Mouse (Mus musculus): ENCODE results near the gene Wdr34. TPM values are rescaled to one million over a fixed set of nuclear protein-coding genes. Genes with fewer than 3 reads are reported as not detected.

The Wdr34 gene
- total RNA-seq (2023): 1 to 10 TPM; 2.0 TPM

GRCm38 (mm10) chr2:30048699-30049388 lies at the start of gene Wdr34:
Wdr34 (minus strand) TSS chr2:30048881.

GRCm38 (mm10) chr2:30093471-30094207 lies 45.0 kb upstream of the Wdr34 start, which contains the start of gene Zdhhc12:
Zdhhc12 (minus strand) TSS chr2:30093648.

GRCm38 (mm10) chr2:30077502-30078348 lies 29.0 kb upstream of the Wdr34 start, which contains the start of gene Pkn3:
Pkn3 (plus strand) TSS chr2:30077684.

GRCm38 (mm10) chr2:30057223-30057904 lies 8.7 kb upstream of the Wdr34 start, which contains the start of gene Set:
Set (plus strand) TSS chr2:30057378.

Other genes starting within 250 kb of the Wdr34 start
- 100 to 1,000 TPM; 160 to 168 TPM for gene Slc27a4, start 246.2 kb downstream of the Wdr34 start, total RNA-seq (2023)
- 10 to 100 TPM; 20.3 to 22.1 TPM for gene Urm1, start 228.8 kb downstream of the Wdr34 start, total RNA-seq (2023)
- gene Cercam, start 179.7 kb downstream of the Wdr34 start, total RNA-seq (2023): 1 to 10 TPM; 4.8 to 6.9 TPM
- gene Odf2, start 159.7 kb downstream of the Wdr34 start, total RNA-seq (2023): 10 to 100 TPM; 77.2 to 94.1 TPM
- gene Gle1, start 113.5 kb downstream of the Wdr34 start, total RNA-seq (2023): 10 to 100 TPM; 31.0 to 34.2 TPM
- 100 to 1,000 TPM; 184 to 197 TPM for gene Sptan1, start 83.3 kb downstream of the Wdr34 start, total RNA-seq (2023)
- gene Set, start 8.5 kb upstream of the Wdr34 start, total RNA-seq (2023): 100 to 1,000 TPM; 117 to 141 TPM
- 10 to 100 TPM in 1 of 2 experiments, 1 to 10 TPM in 1; 4.2 to 11.0 TPM for gene Pkn3, start 28.8 kb upstream of the Wdr34 start, total RNA-seq (2023)
- gene Zdhhc12, start 44.8 kb upstream of the Wdr34 start, total RNA-seq (2023): 10 to 100 TPM; 11.2 to 11.5 TPM
- 10 to 100 TPM; 32.6 to 35.7 TPM for gene Zer1, start 75.7 kb upstream of the Wdr34 start, total RNA-seq (2023)
- 10 to 100 TPM; 44.3 to 51.3 TPM for gene Tbc1d13, start 84.9 kb upstream of the Wdr34 start, total RNA-seq (2023)
- gene Endog, start 122.6 kb upstream of the Wdr34 start, total RNA-seq (2023): 1 to 10 TPM; 3.2 to 3.4 TPM
- 10 to 100 TPM in 1 of 2 experiments, 1 to 10 TPM in 1; 7.6 to 10.1 TPM for gene Spout1, start 129.6 kb upstream of the Wdr34 start, total RNA-seq (2023)
- 1 to 10 TPM; 2.5 TPM for gene Kyat1, start 157.0 kb upstream of the Wdr34 start, total RNA-seq (2023)
- 10 to 100 TPM; 16.2 to 19.7 TPM for gene Lrrc8a, start 188.8 kb upstream of the Wdr34 start, total RNA-seq (2023)
- gene Gm28035, start 191.7 kb upstream of the Wdr34 start, total RNA-seq (2023): under 1 TPM in 1 of 2 experiments, not detected in 1; 0.64 TPM
- 1 to 10 TPM; 1.4 to 2.4 TPM for gene Phyhd1, start 217.3 kb upstream of the Wdr34 start, total RNA-seq (2023)
- gene Gm28038, start 232.2 kb upstream of the Wdr34 start, total RNA-seq (2023): 1 to 10 TPM in 1 of 2 experiments, not detected in 1; 8.2 TPM
- 1 to 10 TPM; 4.6 to 6.1 TPM for gene Dolk, start 237.5 kb upstream of the Wdr34 start, total RNA-seq (2023)
- gene Nup188, start 237.5 kb upstream of the Wdr34 start, total RNA-seq (2023): 10 to 100 TPM; 30.0 to 30.1 TPM

All from neutrophil, adult 59 days (primary cell).